Mouse (Mus musculus) hindbrain, postnatal 0 days (tissue): ENCODE measurements at regions not wholly inside any gene's neighbourhood (a gene's known extent, or its start where the extent isn't known, plus 50 kb on each side); places are given as distances from the start of the nearest gene placed in this dataset.
A peak's percentile ranks its signal among the peaks of the same experiment; 100 is the strongest.

Experiments used
- ATAC-seq: fragments of 200-750 bp; cut with Nextera tagmentation; 2 replicates; pipeline ENCODE4 v1.8.0; 2017; ENCODE audit warnings: mild to moderate bottlenecking, moderate TSS enrichment, moderate library complexity
- DNase-seq: peaks from one replicate; pipeline ENCODE4 v3.0.0-alpha.2; 2015; ENCODE audit warnings: low spot score
- H3K27ac ChIP-seq: fragments of 300-500 bp; sonication (generic); 2 replicates; pipeline ENCODE4 v1.5.1; 2014; ENCODE audit warnings: mild to moderate bottlenecking
- H3K27me3 ChIP-seq: fragments of 300-500 bp; sonication (generic); 2 replicates; pipeline ENCODE4 v1.6.1; 2014; ENCODE audit warnings: low read length, mixed read lengths; ENCODE audit not compliant: insufficient read depth
- H3K36me3 ChIP-seq: fragments of 300-500 bp; sonication (generic); 2 replicates; pipeline ENCODE4 v1.6.1; 2014; ENCODE audit warnings: low read length, mixed read lengths; ENCODE audit not compliant: insufficient read depth
- H3K4me1 ChIP-seq: fragments of 300-500 bp; sonication (generic); 2 replicates; pipeline ENCODE4 v1.6.1; 2014; ENCODE audit warnings: antibody characterized with exemption, low read length, mixed read lengths; ENCODE audit not compliant: insufficient read depth
- H3K4me2 ChIP-seq: fragments of 300-500 bp; sonication (generic); 2 replicates; pipeline ENCODE4 v1.6.1; 2014; ENCODE audit warnings: low read depth, mild to moderate bottlenecking, low read length, moderate library complexity, mixed read lengths
- H3K4me3 ChIP-seq: fragments of 300-500 bp; sonication (generic); 2 replicates; pipeline ENCODE4 v1.5.1; 2014; ENCODE audit warnings: low read length
- H3K9ac ChIP-seq: fragments of 300-500 bp; sonication (generic); replicated peaks from 2 replicates; pipeline ENCODE4 v1.6.1; 2014; ENCODE audit warnings: mild to moderate bottlenecking, low read length, moderate library complexity, mixed read lengths
- H3K9me3 ChIP-seq: fragments of 300-500 bp; sonication (generic); 2 replicates; pipeline ENCODE4 v1.6.1; 2016; ENCODE audit warnings: low read length, mixed read lengths
- CTCF ChIP-seq: IDR thresholded peaks from 2 replicates; pipeline ENCODE4 v1.5.1; 2016; ENCODE audit warnings: antibody characterized with exemption, control low read depth, low read depth
- WGBS: fragments of 180-500 bp; shearing (Covaris S2); extraction: QIAGEN DNeasy Blood & Tissue Kit; methylation state at CpG from one replicate; pipeline ENCODE4 v1.1.7; 2014; 5-methylcytosine and 5-hydroxymethylcytosine counted together

- DNase-seq = no peak
- no peak overlapping the region for H3K4me3 ChIP-seq
- H3K4me2 ChIP-seq = no peak overlapping the region
- 29% methylated on average over 12 of the region's 12 CpGs for WGBS
- peaks cover 23% of the 10 kb centered on the region for H3K4me1 ChIP-seq
- no peaks in the 10 kb centered on the region for H3K36me3 ChIP-seq
- H3K27me3 ChIP-seq = no peaks in the 10 kb centered on the region
- no peak overlapping the region for H3K9ac ChIP-seq
- ATAC-seq = no peak
- no peaks in the 10 kb centered on the region for H3K9me3 ChIP-seq
- H3K27ac ChIP-seq = no peak overlapping the region
- no peak for TF ChIP-seq CTCF
These were observed 154.6 kb upstream of the Gm26897 start for GRCm38 (mm10) chr5:111578977-111579727.

- H3K9ac ChIP-seq = peak overlapping the region; percentile 35; the same call in 1 of the 2 replicates
- H3K27me3 ChIP-seq = no peaks in the 10 kb centered on the region
- peak; percentile 74 for ATAC-seq
- WGBS = 2% methylated on average over 31 of the region's 31 CpGs
- peak overlapping the region; percentile 27 for H3K4me3 ChIP-seq
- H3K4me2 ChIP-seq = peak overlapping the region; percentile 61
- H3K36me3 ChIP-seq = no peaks in the 10 kb centered on the region
- peak overlapping the region; percentile 76 for H3K27ac ChIP-seq
- no peak for TF ChIP-seq CTCF
- DNase-seq = peak; percentile 88
- peaks cover 25% of the 10 kb centered on the region for H3K4me1 ChIP-seq
- no peaks in the 10 kb centered on the region for H3K9me3 ChIP-seq
These were observed 152.6 kb upstream of the Gm26897 start for GRCm38 (mm10) chr5:111580870-111581771.

GRCm38 (mm10) chr5:111582004-111582403 lies 151.7 kb upstream of the Gm26897 start:
- peaks cover 25% of the 10 kb centered on the region for H3K4me1 ChIP-seq
- 15% methylated on average over 9 of the region's 9 CpGs for WGBS

GRCm38 (mm10) chr5:111590619-111591081 lies 143.1 kb upstream of the Gm26897 start:
- H3K4me2 ChIP-seq = no peak overlapping the region
- H3K9me3 ChIP-seq = no peaks in the 10 kb centered on the region
- WGBS = 15% methylated on average over 4 of the region's 4 CpGs
- TF ChIP-seq CTCF = no peak
- H3K4me3 ChIP-seq = no peak overlapping the region
- H3K9ac ChIP-seq = no peak overlapping the region
- DNase-seq = peak; percentile 44
- H3K4me1 ChIP-seq = 0 out of 2 replicates have a peak, but pooled peaks cover 2% of the 10 kb centered on the region
- H3K36me3 ChIP-seq = no peaks in the 10 kb centered on the region
- peak overlapping the region; percentile 37; the same call in 1 of the 2 replicates for H3K27ac ChIP-seq
- H3K27me3 ChIP-seq = no peaks in the 10 kb centered on the region
- ATAC-seq = peak; percentile 65

More at GRCm38 (mm10) chr5:111582004-111582403, 151.7 kb upstream of the Gm26897 start:
- H3K9me3 ChIP-seq = no peaks in the 10 kb centered on the region
- DNase-seq (peak; percentile 43), ATAC-seq (peak; percentile 25; the same call in 1 of the 2 replicates)
- peak overlapping the region; percentile 76 for H3K27ac ChIP-seq
- TF ChIP-seq CTCF = peak; percentile 52; the same call in 1 of the 2 replicates
- H3K4me3 ChIP-seq = peak overlapping the region; percentile 27; the same call in 1 of the 2 replicates
- H3K36me3 ChIP-seq = no peaks in the 10 kb centered on the region
- H3K4me2 ChIP-seq = peak overlapping the region; percentile 61
- no peaks in the 10 kb centered on the region for H3K27me3 ChIP-seq
- peak overlapping the region; percentile 35; the same call in 1 of the 2 replicates for H3K9ac ChIP-seq

GRCm38 (mm10) chr5:111592807-111593206 lies 140.9 kb upstream of the Gm26897 start:
- ATAC-seq (no peak), DNase-seq (no peak)
- no peaks in the 10 kb centered on the region for H3K36me3 ChIP-seq
- H3K9me3 ChIP-seq = no peaks in the 10 kb centered on the region
- no peak overlapping the region for H3K9ac ChIP-seq
- no peaks in the 10 kb centered on the region for H3K27me3 ChIP-seq
- WGBS = 63% methylated on average over 4 of the region's 4 CpGs
- H3K4me2 ChIP-seq = no peak overlapping the region
- no peak for TF ChIP-seq CTCF
- no peak overlapping the region for H3K27ac ChIP-seq
- no peak overlapping the region for H3K4me3 ChIP-seq
- H3K4me1 ChIP-seq = no peaks in the 10 kb centered on the region

GRCm38 (mm10) chr5:111594111-111594510 lies 139.6 kb upstream of the Gm26897 start:
- H3K4me1 ChIP-seq = no peaks in the 10 kb centered on the region; the same call in 1 of the 2 replicates
- H3K4me3 ChIP-seq = no peak overlapping the region
- no peaks in the 10 kb centered on the region for H3K27me3 ChIP-seq
- TF ChIP-seq CTCF = no peak
- ATAC-seq = no peak
- H3K27ac ChIP-seq = no peak overlapping the region
- no peak overlapping the region for H3K4me2 ChIP-seq
- H3K9me3 ChIP-seq = no peaks in the 10 kb centered on the region
- no peak overlapping the region for H3K9ac ChIP-seq
- no peak for DNase-seq
- WGBS = 72% methylated on average over 5 of the region's 5 CpGs
- H3K36me3 ChIP-seq = no peaks in the 10 kb centered on the region
